Comparison of ENCODE assay signal across 18 mouse cellular contexts in the genomic region with DNA sequence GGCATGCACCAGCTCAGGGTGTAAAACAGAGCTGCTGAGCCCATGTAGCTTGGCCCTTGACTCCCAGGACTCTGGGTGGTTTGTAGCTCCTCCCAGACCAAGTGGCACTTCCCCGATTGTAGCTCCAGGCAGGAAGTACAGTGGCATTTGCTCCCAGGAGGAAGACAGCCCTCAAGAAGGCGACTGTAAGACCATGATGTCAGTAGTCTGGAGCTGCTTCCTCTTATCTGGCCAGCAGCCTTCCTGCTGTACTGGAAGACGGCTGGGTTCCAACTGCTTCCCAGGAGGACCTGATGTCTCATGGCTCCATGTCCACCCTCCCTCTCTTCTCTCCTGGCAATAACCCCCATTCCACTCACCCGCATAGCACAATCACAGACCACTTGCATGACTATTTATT.
DNase-seq lines count a peak whose midpoint lies in the region.
"Had no signal": no experiment of that assay in that cellular context is flagged by ENCODE, and none has a peak within 500 bp of the region (broad histone marks: within the 10 kb centered on the region; RNA-seq: fewer than 3 reads in every experiment).

No protein-coding gene starts in this region.

- no peaks in the 10 kb centered on the region for H3K9me3 ChIP-seq in megakaryocyte, embryonic 14.5 days
- H3K9me3 ChIP-seq: forebrain, embryonic 13.5 days; hindbrain, embryonic 15.5 days; intestine, embryonic 15.5 days had no signal

- no peaks in the 10 kb centered on the region for H3K36me3 ChIP-seq in megakaryocyte, embryonic 14.5 days (replicated peaks; ENCODE audit: low read length)
- H3K36me3 ChIP-seq: hindbrain, embryonic 15.5 days; intestine, embryonic 15.5 days had no signal

- peak overlapping the region; percentile 57 for H3K4me3 ChIP-seq in megakaryocyte, embryonic 14.5 days (replicated peaks)
- H3K4me3 ChIP-seq: forebrain, embryonic 13.5 days; hindbrain, embryonic 15.5 days; intestine, embryonic 15.5 days had no signal

- peaks cover 25% of the 10 kb centered on the region for H3K4me1 ChIP-seq in megakaryocyte, embryonic 14.5 days
- H3K4me1 ChIP-seq: forebrain, embryonic 13.5 days; intestine, embryonic 15.5 days had no signal

- peaks cover 62% of the 10 kb centered on the region for H3K27me3 ChIP-seq in megakaryocyte, embryonic 14.5 days (replicated peaks)
- H3K27me3 ChIP-seq: forebrain, embryonic 13.5 days; hindbrain, embryonic 15.5 days; intestine, embryonic 15.5 days; Patski had no signal

- peak; percentile 20 for DNase-seq in cerebellum, adult 11-12 months
- DNase-seq in cerebellum, postnatal 36 days, result no peak
- DNase-seq in lung, postnatal 10 days, result peak; percentile 23
- DNase-seq in lung, postnatal 25 days (ENCODE audit: low spot score), result no peak
- peak; percentile 54 to 56 for DNase-seq in heart, postnatal 10 days
- no peak for DNase-seq in kidney, postnatal 14 days
- DNase-seq in right cerebral cortex, postnatal 14 days, result no peak
- DNase-seq: adrenal gland, adult 8-10 months; gastrocnemius, postnatal 14 days; layer of hippocampus, postnatal 36 days; left cerebral cortex, postnatal 4 days; liver, postnatal 0 days; thymus, adult 2 months had no signal

- intact Hi-C loops in heart, postnatal 10 days (cut with DNase I), result no loop called here

Comparison
In these comparisons a context has a peak if more than half of its experiments do, and no peak if none do; other contexts are left out.
1. DNase-seq: peak in cerebellum, adult 11-12 months (single experiment), lung, postnatal 10 days (single experiment) and heart, postnatal 10 days (2 of 2); none in cerebellum, postnatal 36 days (0 of 2), lung, postnatal 25 days (single experiment), kidney, postnatal 14 days (single experiment) and right cerebral cortex, postnatal 14 days (single experiment).